Mouse (Mus musculus): ENCODE measurements around the gene Chd4. TPM values are rescaled to one million over a fixed set of nuclear protein-coding genes. Genes with fewer than 3 reads are reported as not detected.

The Chd4 gene
- total RNA-seq, 2 experiments from 2014 or later = 157 TPM

DNA sequence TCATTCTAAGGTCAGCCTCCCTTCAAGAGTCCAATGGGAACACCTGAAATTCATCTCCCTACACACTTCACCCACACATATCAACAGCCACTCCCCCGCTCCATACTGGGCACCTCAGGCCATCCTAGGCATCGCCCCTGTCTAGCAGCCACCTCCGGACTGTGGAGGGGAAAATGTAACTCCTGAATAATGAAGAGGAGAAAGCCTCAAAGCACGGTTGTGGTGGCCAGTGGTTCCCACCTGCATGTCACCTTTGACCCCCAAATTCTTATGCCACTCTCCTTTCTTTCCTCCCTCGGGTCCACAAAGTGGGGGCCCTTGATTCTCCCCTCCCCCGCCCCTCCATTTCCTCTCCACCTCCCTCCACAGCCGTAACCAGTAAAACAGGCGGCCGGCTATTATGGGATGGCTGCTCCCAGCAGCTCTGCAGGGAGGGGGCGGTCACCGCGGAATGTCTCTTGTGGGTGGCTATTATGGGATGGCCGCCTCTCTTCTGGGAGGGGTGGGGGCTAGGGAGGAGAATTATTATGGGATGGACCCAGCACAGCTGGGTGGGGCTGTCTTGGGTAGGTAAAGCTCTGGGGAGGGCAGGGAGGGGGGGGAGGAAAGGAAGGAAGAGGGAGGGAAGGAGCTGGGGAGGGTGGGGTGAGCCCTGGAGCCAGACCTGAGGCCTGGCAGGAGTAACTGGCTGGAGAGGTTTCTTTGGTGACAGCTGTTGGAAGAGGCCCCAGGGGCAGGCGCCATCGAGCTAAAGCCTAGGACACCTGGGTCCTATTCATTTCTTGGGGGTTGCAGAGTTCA lies 6.1 kb upstream of the Chd4 start:
- intact Hi-C loops (cut with DNase I) = no loop called here
- DNase-seq (ENCODE audit: low spot score in 2 of 2) = peak; percentile 87 to 95

DNA sequence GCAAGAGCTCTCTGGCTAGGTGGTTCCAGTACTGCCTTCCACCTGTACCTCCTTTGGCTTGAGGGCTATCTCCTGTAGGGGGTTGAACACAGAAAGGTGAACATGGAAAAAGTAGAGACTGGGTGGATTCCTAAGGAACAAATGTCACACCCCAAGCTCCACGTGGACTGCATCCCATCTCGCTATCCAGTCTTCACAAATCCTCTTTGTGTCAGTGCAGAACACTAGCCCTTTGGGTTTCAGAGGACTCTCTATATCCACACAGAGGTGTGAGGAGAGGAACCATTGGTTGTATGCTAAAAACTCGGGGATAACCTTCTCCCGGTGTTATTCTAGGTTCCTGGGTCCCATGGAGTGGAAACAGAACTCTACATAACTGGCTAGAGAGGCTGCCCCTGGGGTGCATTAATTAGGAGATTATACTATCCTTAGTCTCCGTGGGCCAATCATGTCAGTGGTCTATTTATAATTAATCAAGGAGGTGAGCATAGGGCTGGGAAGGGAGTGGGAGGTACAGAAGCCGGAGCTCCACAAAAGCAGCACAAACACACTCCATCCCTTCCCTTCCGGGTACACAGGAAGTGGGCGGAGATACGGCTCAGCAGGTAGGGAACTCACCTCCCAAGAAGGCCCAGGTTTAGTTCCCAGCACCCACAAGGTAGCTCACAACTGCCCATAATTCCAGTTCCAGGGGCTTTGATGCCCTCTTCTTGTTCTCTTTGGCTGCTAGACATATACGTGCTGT lies 5.3 kb upstream of the Chd4 start:
- no peak for DNase-seq (ENCODE audit: low spot score in 2 of 2)
- intact Hi-C loops (cut with DNase I) = no loop called here

- intact Hi-C loops (cut with DNase I) = no loop called here
- no peak for DNase-seq (ENCODE audit: low spot score in 2 of 2)
Measured at GRCm38 (mm10) chr6:125092372-125092771, 3.4 kb upstream of the Chd4 start.

GRCm38 (mm10) chr6:125094843-125095242 lies 938 bp upstream of the Chd4 start:
- intact Hi-C loops (cut with DNase I) = no loop called here
- no peak for DNase-seq (ENCODE audit: low spot score in 2 of 2)

GRCm38 (mm10) chr6:125096279-125096596 lies 457 bp downstream of the Chd4 start:
- intact Hi-C loops (cut with DNase I) = no loop called here
- no peak for DNase-seq (ENCODE audit: low spot score in 2 of 2)

GRCm38 (mm10) chr6:125096597-125097345 lies 990 bp downstream of the Chd4 start:
- intact Hi-C loops (cut with DNase I) = no loop called here
- DNase-seq (ENCODE audit: low spot score in 2 of 2) = peak; percentile 35 to 52

GRCm38 (mm10) chr6:125097346-125097689 lies 1.5 kb downstream of the Chd4 start:
- DNase-seq (ENCODE audit: low spot score in 2 of 2) = peak in 1 of 2 experiments; percentile 45
- intact Hi-C loops (cut with DNase I) = no loop called here

GRCm38 (mm10) chr6:125097951-125098350 lies 2.2 kb downstream of the Chd4 start:
- intact Hi-C loops (cut with DNase I) = no loop called here
- DNase-seq (ENCODE audit: low spot score in 2 of 2) = no peak

GRCm38 (mm10) chr6:125098513-125098912 lies 2.7 kb downstream of the Chd4 start:
- DNase-seq (ENCODE audit: low spot score in 2 of 2) = no peak
- intact Hi-C loops (cut with DNase I) = no loop called here

DNA sequence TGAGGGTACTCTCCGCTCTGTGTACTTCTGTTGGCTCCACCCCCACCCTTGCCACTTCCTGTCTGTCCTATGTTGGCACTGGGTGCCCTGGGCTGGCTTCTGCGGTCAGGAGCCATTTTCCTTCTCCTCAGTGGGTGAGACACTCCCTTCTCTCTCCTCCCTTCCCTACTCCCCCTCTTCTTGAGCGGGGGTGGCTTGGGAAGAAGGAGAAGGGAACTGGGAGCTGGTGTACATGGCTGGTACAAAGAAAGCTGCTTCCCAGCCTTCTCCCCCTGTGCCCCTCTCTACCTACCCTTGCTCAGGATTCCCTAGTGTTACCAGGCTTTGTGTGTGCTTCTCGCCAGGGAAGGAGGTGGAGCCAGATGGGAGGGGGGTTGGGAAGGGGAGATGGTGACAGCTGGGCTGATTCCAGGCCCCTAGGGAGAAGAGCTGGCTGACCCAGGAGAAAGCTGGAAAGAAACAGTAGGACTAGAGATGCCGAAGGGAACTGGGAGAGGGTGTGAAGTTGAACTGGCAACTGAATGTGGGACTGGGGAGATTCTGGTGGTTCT lies 3.7 kb downstream of the Chd4 start:
- DNase-seq (ENCODE audit: low spot score in 2 of 2) = no peak
- intact Hi-C loops (cut with DNase I) = no loop called here

GRCm38 (mm10) chr6:125101444-125101843 lies 5.7 kb downstream of the Chd4 start:
- intact Hi-C loops (cut with DNase I) = no loop called here
- no peak for DNase-seq (ENCODE audit: low spot score in 2 of 2)

- intact Hi-C loops (cut with DNase I) = no loop called here
- DNase-seq (ENCODE audit: low spot score in 2 of 2) = no peak
Measured at GRCm38 (mm10) chr6:125104223-125104622, 8.4 kb downstream of the Chd4 start.

GRCm38 (mm10) chr6:125107705-125108104 lies 11.9 kb downstream of the Chd4 start:
- intact Hi-C loops (cut with DNase I) = loop anchor here (2.0 kb wide), 1 partner anchor 17 kb away; no protein-coding TSS in a partner anchor
- DNase-seq (ENCODE audit: low spot score in 2 of 2) = peak in 1 of 2 experiments; percentile 45

DNA sequence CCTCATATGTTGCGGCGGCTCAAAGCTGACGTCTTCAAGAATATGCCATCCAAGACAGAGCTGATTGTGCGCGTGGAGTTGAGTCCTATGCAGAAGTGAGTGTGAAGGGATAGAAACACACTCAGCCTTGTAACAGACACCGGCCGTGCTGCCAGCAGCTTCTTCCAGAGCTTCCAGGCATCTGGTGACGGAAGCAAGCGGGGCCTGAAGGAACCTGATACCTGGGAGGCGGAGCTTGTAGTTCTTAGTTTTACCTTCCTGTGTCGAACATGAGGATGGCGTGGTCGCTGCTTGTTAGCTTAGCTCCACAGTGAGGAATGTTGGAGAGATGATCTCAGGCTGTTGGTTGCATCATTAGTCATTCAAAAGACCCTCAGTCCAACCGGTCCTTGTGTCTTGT lies 13.6 kb downstream of the Chd4 start:
- intact Hi-C loops (cut with DNase I) = no loop called here
- no peak for DNase-seq (ENCODE audit: low spot score in 2 of 2)

- DNase-seq (ENCODE audit: low spot score in 2 of 2) = peak; percentile 57 to 79
- intact Hi-C loops (cut with DNase I) = no loop called here
Measured at GRCm38 (mm10) chr6:125110927-125111326, 15.1 kb downstream of the Chd4 start.

DNA sequence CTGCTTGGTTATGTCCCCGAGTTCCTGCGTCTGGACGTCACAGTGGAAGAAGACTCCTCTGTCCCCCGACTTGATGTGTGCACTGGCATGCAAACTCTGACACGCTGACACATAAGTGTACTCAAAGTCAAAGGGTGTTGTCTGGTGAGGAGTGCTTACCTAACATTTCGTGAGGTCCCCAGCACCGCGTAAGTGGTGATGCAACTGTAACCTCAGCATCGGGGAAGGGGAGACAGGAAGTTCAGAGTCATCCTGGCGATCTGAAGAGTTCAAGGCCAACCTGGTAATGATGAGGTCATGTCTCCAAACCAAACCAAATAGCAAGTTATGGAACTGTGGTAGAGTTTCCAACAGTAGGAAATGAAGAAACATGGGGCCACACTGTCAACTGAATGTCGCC lies 16.8 kb downstream of the Chd4 start:
- intact Hi-C loops (cut with DNase I) = no loop called here
- DNase-seq (ENCODE audit: low spot score in 2 of 2) = no peak

DNA sequence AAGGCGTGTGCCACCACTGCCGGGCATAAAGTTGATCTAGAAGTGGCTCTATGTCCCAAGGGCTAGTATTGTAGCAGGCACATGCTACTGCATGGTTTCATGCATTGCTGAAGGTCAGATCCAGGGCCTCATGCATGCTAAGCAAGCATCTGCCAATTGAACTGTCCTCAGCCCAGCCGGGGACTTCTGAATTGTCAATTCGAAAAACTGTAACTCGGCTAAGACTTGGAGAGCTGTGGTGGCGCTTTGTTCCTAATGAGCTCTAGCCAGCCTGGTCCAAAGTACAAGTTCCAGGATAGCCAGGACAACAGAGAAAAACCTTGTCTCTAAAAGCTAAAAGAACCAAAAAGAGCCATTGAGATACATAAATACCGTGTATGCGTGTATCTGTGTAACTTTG lies 23.6 kb downstream of the Chd4 start:
- intact Hi-C loops (cut with DNase I) = no loop called here

DNA sequence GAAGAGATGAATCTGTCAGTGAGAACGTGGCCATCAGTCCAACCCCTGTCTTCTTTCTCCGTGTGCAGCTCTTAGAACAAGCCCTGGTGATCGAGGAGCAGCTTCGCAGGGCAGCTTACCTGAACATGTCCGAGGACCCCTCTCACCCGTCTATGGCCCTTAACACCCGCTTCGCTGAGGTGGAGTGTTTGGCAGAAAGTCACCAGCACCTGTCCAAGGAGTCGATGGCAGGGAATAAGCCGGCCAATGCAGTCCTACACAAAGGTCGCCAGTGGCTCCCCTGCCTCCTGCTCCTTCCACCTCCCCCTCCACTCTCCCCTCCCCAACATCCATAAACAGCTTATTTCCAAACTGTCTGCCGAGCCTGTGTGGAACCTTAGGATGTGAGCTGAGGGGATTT lies 32.9 kb downstream of the Chd4 start:
- DNase-seq (ENCODE audit: low spot score in 2 of 2) = no peak
- intact Hi-C loops (cut with DNase I) = no loop called here

More for the DNA sequence above, 23.6 kb downstream of the Chd4 start:
- no peak for DNase-seq (ENCODE audit: low spot score in 2 of 2)

DNA sequence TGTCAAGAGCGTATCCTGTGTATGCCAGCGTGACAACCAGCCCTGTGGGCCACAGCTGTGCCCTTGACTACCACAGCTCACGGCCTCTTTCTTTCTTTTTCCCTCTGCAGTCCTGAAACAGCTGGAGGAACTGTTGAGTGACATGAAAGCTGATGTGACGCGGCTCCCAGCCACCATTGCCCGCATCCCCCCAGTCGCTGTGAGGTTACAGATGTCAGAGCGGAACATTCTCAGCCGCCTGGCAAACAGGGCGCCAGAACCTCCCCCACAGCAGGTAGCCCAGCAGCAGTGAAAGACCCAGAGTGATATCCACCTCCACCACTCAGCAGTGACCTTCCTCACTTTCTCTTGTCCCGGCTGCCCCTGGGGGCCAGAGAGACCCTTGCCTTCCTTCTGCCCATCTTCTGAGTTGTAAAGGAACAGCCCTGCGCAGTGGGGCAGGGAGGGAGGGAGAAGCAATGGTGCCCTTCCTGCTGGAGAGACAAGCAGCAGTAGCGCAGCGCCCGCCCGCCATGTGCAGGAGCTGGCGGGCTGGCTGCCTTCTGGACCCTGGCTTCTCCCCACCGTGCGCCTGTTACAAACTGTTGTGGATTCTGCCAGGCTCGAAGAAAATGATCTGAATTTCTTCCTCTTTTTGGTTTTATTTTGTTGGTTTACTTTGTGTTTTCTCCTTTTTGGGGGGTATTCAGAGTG lies 34.1 kb downstream of the Chd4 start:
- DNase-seq (ENCODE audit: low spot score in 2 of 2) = no peak
- intact Hi-C loops (cut with DNase I) = no loop called here
